Mouse (Mus musculus) CH12.LX (cell line): ENCODE data around the gene Hormad1.
A peak's percentile ranks its signal among the peaks of the same experiment; 100 is the strongest.

ENCODE experiments used
- CTCF ChIP-seq, 2 experiments: IDR thresholded peaks in 1 of 2; conservative IDR thresholded peaks in 1 of 2; 2 replicates each; pipeline ENCODE4 v1.5.1; 2011 to 2012; ENCODE audit warnings: low read depth in 2 of 2, low read length in 2 of 2, improper control_type of control experiment in 1 of 2, inconsistent platforms in 1 of 2, mild to moderate bottlenecking in 1 of 2, moderate library complexity in 1 of 2
- HCFC1 ChIP-seq: IDR thresholded peaks from 2 replicates; pipeline ENCODE4 v1.6.1; 2012; ENCODE audit warnings: low read depth, mild to moderate bottlenecking, inconsistent platforms, low read length, improper control_type of control experiment
- MAFK ChIP-seq: IDR thresholded peaks from 2 replicates; pipeline ENCODE4 v1.6.1; 2011; ENCODE audit warnings: low read length, improper control_type of control experiment; ENCODE audit not compliant: insufficient replicate concordance
- MAZ ChIP-seq: IDR thresholded peaks from 2 replicates; pipeline ENCODE4 v1.6.1; 2012; ENCODE audit warnings: low read depth, mild to moderate bottlenecking, inconsistent platforms, low read length, improper control_type of control experiment, moderate library complexity
- NELFE ChIP-seq: IDR thresholded peaks from 2 replicates; pipeline ENCODE4 v1.6.1; 2011; ENCODE audit warnings: low read depth, low read length, improper control_type of control experiment
- POLR2A ChIP-seq: IDR thresholded peaks from 2 replicates; pipeline ENCODE4 v1.6.1; 2011; ENCODE audit warnings: low read depth, mild to moderate bottlenecking, improper control_type of control experiment, low read length
- ZKSCAN1 ChIP-seq: IDR thresholded peaks from 2 replicates; pipeline ENCODE4 v1.6.1; 2012; ENCODE audit warnings: low read depth, inconsistent platforms, low read length, improper control_type of control experiment, borderline replicate concordance

DNA sequence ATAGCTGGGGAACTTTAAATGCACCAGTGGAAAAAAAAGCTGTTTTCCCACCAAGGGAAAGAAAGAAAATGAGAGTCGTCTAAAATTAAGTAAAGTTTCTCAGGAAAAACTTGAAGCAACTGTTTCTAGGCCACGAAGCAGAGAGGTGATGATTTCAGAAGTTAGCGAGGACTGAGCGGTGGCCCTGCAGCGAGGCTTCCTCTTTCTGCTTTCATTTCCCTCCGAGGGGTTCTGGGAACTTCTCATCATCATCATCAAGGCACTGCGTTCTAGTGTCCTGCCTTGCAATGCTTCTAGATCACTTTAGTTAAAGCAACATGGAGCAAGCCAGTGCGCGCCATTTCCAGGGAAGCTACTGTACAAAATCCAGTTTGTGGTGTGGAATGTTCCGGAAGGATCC is 38.3 kb upstream of the Hormad1 start:
- no peak for TF ChIP-seq CTCF (conservative IDR thresholded peaks at IDR 0.05 in 1 of 2, IDR thresholded peaks at IDR 0.05 in 1 of 2; ENCODE audit: low read depth in 2 of 2, low read length in 2 of 2)
- no peak for TF ChIP-seq ZKSCAN1
- TF ChIP-seq HCFC1: 0 out of 2 replicates have a peak, but pooled peaks have one; percentile 16
- TF ChIP-seq POLR2A: peak; percentile 59; the same call in 1 of the 2 replicates
- TF ChIP-seq MAZ: no peak
- no peak for TF ChIP-seq NELFE
- TF ChIP-seq MAFK: no peak
